Mouse (Mus musculus) neural tube, embryonic 13.5 days (tissue): ENCODE measurements around the gene Pde7b. TPM values are rescaled to one million over a fixed set of nuclear protein-coding genes. Genes with fewer than 3 reads are reported as not detected.

Experiments
- ATAC-seq: fragments of 200-750 bp; cut with Nextera tagmentation; 2 replicates; pipeline ENCODE4 v1.8.0; 2017; ENCODE audit warnings: low read depth, mild to moderate bottlenecking, moderate TSS enrichment, moderate library complexity
- H3K27ac ChIP-seq: fragments of 300-500 bp; sonication (generic); replicated peaks from 2 replicates; pipeline ENCODE4 v1.5.1; 2015; ENCODE audit warnings: moderate library complexity, mild to moderate bottlenecking, inconsistent platforms
- H3K27me3 ChIP-seq: fragments of 300-500 bp; sonication (generic); 2 replicates; pipeline ENCODE4 v1.6.1; 2015; ENCODE audit warnings: mild to moderate bottlenecking, inconsistent platforms
- H3K36me3 ChIP-seq: fragments of 300-500 bp; sonication (generic); 2 replicates; pipeline ENCODE4 v1.6.1; 2015; ENCODE audit warnings: mild to moderate bottlenecking, inconsistent platforms
- H3K4me1 ChIP-seq: fragments of 300-500 bp; sonication (generic); replicated peaks from 2 replicates; pipeline ENCODE4 v1.6.1; 2015; ENCODE audit warnings: inconsistent platforms
- H3K4me2 ChIP-seq: fragments of 300-500 bp; sonication (generic); 2 replicates; pipeline ENCODE4 v1.6.1; 2015; ENCODE audit warnings: inconsistent platforms, mild to moderate bottlenecking, moderate library complexity
- H3K4me3 ChIP-seq: fragments of 300-500 bp; sonication (generic); 2 replicates; pipeline ENCODE4 v1.5.1; 2015; ENCODE audit warnings: mild to moderate bottlenecking, inconsistent platforms
- H3K9ac ChIP-seq: fragments of 300-500 bp; sonication (generic); 2 replicates; pipeline ENCODE4 v1.6.1; 2015; ENCODE audit warnings: moderate library complexity, mild to moderate bottlenecking, inconsistent platforms
- H3K9me3 ChIP-seq: fragments of 300-500 bp; sonication (generic); 2 replicates; pipeline ENCODE4 v1.6.1; 2016; ENCODE audit warnings: inconsistent platforms
- WGBS: fragments of 180-500 bp; shearing (Covaris S2); methylation state at CpG from one replicate; pipeline ENCODE4 v1.1.7; 2015; 5-methylcytosine and 5-hydroxymethylcytosine counted together
- polyA plus RNA-seq: library from polyadenylated mRNA; unstranded; fragments of >200 nt; fragmentation: Nextera tagmentation; extraction: Ambion mirVana; gene quantifications from 2 replicates; pipeline ENCODE4 v1.2.1, GENCODE M21; 2015

Pde7b gene
- polyA plus RNA-seq, 1 experiment from 2014 or later, result 2.0 TPM

DNA sequence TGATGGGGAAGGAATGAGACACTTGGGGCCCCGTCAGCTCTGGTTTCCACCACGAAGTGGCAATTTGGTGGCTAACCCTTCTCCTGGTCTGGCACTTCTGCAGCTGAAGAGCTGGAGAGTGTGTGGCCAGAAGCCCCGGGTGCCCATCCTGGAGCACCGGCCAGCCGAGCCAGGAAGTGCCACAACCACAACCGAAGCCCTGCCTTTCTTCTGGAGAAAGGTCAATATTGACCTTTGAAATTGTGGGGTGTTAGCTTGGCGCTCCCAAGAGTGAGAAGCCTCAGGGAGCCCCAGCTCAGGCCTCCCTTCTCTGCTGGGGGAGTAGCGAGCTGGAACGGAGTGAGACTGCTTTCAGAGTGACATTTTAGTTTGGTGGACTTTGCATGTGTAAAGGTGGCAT is 250.8 kb downstream of the Pde7b start:
- 79% methylated on average over 9 of the region's 9 CpGs for WGBS
- Histone ChIP-seq H3K4me2 (no peak overlapping the region), H3K27ac (no peak overlapping the region), H3K27me3 (no peaks in the 10 kb centered on the region), H3K9me3 (no peaks in the 10 kb centered on the region), H3K4me3 (no peak overlapping the region), H3K9ac (no peak overlapping the region), H3K36me3 (no peaks in the 10 kb centered on the region), H3K4me1 (peaks cover 4% of the 10 kb centered on the region; the same call in 1 of the 2 replicates)
- ATAC-seq, result no peak

DNA sequence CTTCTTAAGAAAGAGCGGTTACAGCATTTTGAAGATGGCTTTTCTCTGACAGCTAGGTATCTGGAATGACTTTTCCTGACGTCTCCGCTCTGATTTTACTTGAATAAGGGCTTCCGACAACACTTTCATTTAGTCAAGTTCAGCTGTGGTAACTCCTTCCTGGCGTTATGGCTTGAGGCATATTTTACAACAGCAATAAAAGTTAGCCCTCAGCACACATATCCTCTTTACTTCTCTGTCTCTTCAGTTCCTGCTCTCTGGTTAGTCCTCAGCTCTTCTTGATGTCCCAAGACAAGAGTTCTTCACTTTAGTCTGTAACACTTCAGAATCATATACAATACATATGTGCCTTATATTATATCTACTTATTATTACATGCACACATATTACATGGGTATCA is 251.4 kb downstream of the Pde7b start:
- Histone ChIP-seq H3K4me1 (peaks cover 4% of the 10 kb centered on the region; the same call in 1 of the 2 replicates), H3K4me2 (no peak overlapping the region), H3K27ac (no peak overlapping the region), H3K9ac (no peak overlapping the region), H3K36me3 (no peaks in the 10 kb centered on the region), H3K9me3 (no peaks in the 10 kb centered on the region), H3K27me3 (no peaks in the 10 kb centered on the region), H3K4me3 (no peak overlapping the region)
- no peak for ATAC-seq
- WGBS, result 86% methylated on average over 5 of the region's 5 CpGs

DNA sequence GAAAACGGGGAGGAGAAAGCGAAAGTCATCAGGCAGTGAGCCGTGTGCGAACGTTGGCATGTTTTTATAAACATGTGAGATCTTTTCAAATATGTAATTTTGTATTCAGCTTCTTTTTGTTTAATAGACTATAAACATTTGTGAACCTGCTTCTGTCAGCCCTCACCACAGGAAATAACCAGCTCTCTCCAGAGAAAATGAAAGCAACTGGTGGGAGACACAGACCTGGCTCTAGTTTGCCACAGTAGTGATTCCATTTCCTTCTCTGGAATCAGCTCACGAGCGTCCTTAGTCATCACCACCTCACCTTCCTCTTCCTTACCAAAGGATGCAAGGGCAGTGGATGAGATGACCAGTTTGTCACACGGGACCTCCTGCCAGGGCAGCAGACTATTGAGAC is 252.9 kb downstream of the Pde7b start:
- Histone ChIP-seq H3K36me3 (no peaks in the 10 kb centered on the region), H3K9ac (no peak overlapping the region), H3K4me3 (no peak overlapping the region), H3K27me3 (no peaks in the 10 kb centered on the region), H3K27ac (no peak overlapping the region), H3K9me3 (no peaks in the 10 kb centered on the region), H3K4me1 (peaks cover 4% of the 10 kb centered on the region; the same call in 1 of the 2 replicates), H3K4me2 (no peak overlapping the region)
- no peak for ATAC-seq
- 90% methylated on average over 8 of the region's 8 CpGs for WGBS

DNA sequence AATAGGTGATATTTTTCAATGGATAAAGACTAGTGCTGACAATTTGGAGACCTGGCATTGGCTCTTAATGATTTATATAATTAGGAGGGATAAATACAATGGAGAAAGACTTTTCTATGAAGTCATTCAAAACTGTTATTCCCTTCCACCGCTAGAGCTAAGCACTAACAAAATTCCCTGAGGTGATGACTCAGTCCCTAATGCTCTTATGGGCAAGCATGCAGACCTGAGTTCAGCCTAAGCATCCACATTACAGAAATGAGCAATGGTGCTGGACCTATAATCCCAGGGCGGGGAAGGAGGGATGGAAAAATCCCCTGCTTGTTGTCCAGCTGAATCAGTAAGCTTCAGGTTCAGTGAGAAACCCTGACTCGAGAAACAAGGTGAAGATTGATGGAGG is 260.2 kb downstream of the Pde7b start:
- whole genome bisulfite sequencing, result 86% methylated on average over 3 of the region's 3 CpGs

DNA sequence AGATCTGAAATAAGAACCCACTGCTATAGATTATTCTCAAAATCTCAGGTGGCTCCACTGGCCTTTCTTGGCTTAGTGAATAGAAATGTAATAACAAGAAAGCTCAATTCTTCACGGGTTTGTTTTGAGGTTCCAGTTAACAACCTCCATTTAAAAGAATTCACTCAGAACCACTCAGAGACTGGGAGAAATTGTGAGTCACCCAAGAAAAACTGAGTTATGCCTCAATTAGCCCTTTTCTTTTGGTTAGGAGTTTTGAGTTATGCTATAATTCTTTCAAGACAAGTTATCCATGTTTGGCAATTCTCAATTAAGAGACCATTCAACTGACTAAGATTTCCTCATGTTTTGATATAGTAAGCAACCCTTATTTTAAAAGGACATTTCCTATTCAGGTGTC is 260.9 kb downstream of the Pde7b start:
- Histone ChIP-seq H3K9ac (no peak overlapping the region), H3K27ac (no peak overlapping the region), H3K4me3 (no peak overlapping the region), H3K27me3 (no peaks in the 10 kb centered on the region), H3K4me1 (no peaks in the 10 kb centered on the region), H3K9me3 (no peaks in the 10 kb centered on the region), H3K4me2 (no peak overlapping the region), H3K36me3 (no peaks in the 10 kb centered on the region)
- 88% methylated on average over 1 of the region's 1 CpGs for WGBS
- ATAC-seq, result no peak

More for the DNA sequence above, 260.2 kb downstream of the Pde7b start:
- Histone ChIP-seq H3K27ac (no peak overlapping the region), H3K9me3 (no peaks in the 10 kb centered on the region), H3K27me3 (no peaks in the 10 kb centered on the region), H3K36me3 (no peaks in the 10 kb centered on the region), H3K4me3 (no peak overlapping the region), H3K9ac (no peak overlapping the region), H3K4me1 (no peaks in the 10 kb centered on the region), H3K4me2 (no peak overlapping the region)
- no peak for ATAC-seq

DNA sequence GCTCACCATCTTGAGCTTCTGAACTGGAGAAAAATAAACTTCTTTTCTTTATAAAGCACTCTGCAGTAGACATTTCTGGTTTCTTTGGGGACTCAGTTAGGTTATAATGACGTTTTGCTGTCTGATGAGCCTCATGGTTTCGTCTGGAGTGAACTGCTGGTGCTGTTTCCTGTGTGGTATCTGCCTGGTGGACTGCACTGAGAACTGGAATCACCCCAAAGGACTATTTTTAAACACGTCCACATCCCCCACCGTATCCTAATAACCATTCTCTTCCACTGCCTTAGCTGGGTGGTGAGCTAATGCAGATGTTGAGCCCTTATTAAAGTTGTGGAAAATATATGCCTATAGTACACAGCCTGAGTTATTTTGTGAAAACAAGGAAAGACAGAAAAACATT is 262.3 kb downstream of the Pde7b start:
- Histone ChIP-seq H3K9ac (no peak overlapping the region), H3K4me2 (no peak overlapping the region), H3K4me3 (no peak overlapping the region), H3K4me1 (no peaks in the 10 kb centered on the region), H3K27ac (no peak overlapping the region), H3K36me3 (no peaks in the 10 kb centered on the region), H3K27me3 (no peaks in the 10 kb centered on the region), H3K9me3 (no peaks in the 10 kb centered on the region)
- no peak for ATAC-seq
- WGBS, result 83% methylated on average over 4 of the region's 4 CpGs

DNA sequence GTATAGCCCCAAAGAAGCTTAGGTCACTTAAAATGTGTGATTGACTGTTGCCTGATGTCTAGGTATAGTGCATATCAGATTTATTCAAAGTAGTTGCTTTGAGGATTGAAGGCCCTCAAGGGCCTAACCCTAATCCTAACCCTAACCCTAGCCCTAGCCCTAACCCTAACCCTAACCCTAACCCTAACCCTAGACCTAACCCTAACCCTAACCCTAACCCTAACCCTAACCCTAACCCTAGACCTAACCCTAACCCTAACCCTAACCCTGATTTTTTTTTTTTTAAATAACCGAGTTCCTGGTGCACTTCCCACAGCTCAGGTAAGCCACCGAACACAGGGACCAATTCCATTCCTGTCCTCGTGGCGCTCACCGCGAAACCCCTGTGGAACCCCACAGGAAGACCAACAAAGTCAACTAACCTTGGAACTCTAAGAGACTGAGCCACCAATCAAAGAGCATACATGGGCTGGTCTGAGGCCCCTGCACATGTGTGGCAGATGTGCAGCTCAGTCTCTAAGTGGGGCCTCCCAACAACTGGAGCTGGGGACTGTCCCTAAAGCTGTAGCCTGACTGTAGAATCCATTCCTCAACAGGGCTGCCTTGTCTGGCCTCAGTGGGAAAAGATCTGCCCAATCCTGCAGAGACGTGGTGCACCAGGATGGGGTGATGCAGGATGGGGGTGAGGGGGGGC is 265.1 kb downstream of the Pde7b start:
- WGBS, result 95% methylated on average over 7 of the region's 7 CpGs
- Histone ChIP-seq H3K9me3 (no peaks in the 10 kb centered on the region), H3K27me3 (no peaks in the 10 kb centered on the region), H3K36me3 (no peaks in the 10 kb centered on the region), H3K4me1 (no peaks in the 10 kb centered on the region), H3K27ac (no peak overlapping the region), H3K9ac (no peak overlapping the region), H3K4me3 (no peak overlapping the region), H3K4me2 (no peak overlapping the region)
- no peak for ATAC-seq

DNA sequence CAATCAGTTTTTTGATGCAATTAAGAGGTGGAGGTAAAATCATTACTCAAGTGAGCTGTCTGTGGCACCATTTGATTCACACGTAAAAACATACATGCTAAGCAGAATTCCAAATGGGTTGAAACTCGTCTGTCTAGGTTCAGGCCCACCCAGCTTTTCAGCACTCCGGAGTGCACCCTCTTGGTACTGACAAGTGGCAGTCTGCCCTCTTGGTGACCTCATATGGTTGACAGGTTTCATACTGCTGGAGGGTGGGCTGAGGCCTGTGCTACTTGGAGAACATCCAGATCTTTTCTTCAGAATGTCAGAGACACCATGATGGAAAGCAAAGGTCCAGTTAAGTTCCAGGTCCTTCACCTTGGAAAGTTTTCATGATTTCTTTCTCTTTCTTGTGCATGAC is 265.7 kb downstream of the Pde7b start:
- Histone ChIP-seq H3K4me1 (no peaks in the 10 kb centered on the region), H3K36me3 (no peaks in the 10 kb centered on the region), H3K9me3 (no peaks in the 10 kb centered on the region), H3K27ac (no peak overlapping the region), H3K4me3 (no peak overlapping the region), H3K27me3 (no peaks in the 10 kb centered on the region), H3K9ac (no peak overlapping the region), H3K4me2 (no peak overlapping the region)
- 81% methylated on average over 3 of the region's 3 CpGs for WGBS
- no peak for ATAC-seq

DNA sequence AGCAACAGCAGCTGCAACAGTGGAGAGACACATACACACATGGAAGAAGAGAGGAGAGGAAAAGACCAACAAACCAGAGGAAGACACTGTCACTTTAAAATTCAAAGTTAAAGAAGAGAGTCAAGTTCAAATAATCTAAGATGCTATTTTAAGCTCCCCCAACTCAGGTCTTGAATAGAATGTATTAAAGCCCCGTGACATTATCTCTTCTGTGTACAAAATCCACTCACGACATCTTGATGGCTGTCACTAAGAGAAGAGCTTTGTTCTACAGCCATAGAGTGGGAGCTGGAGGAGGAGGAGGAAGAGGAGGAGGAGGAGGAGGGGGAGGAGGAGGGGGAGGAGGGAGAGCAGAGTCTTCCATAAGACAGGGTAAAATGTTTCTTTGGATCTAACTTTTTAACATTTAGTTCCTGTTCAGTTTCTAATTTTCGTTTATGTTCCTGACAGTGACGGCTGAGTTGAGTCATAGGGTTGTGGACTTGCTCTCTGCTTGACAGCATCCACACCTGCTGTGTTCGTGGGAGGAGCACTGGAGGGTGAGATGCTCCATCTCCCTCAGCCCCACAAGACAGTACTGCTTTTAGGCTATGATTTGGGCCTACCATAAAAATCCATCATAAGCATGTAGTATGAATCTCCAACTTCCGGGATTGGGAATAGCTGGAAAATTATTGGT is 270.4 kb downstream of the Pde7b start:
- Histone ChIP-seq H3K9ac (no peak overlapping the region), H3K4me2 (no peak overlapping the region), H3K4me1 (no peaks in the 10 kb centered on the region), H3K27ac (no peak overlapping the region), H3K27me3 (no peaks in the 10 kb centered on the region), H3K4me3 (no peak overlapping the region), H3K9me3 (no peaks in the 10 kb centered on the region), H3K36me3 (no peaks in the 10 kb centered on the region)
- ATAC-seq, result no peak
- WGBS, result 77% methylated on average over 6 of the region's 6 CpGs

DNA sequence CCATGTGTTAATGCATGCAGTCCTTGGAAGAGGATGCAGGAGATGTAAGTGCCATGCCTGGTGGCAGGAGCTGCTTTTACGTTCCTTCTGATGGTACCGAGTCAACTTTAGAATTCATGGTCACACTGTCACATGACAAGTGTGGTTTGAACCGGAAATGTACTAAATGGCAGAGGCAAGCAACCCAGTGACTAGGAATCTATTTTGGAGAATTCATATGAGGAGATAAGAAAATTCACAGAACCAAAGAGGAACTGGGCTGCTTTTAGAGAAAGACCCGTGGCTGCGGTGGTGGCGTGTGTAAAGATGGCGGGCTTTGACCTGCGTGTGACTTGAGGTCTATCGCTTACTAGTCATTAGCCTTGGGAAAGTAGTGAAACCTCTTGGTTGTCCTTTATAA is 287.4 kb downstream of the Pde7b start:
- Histone ChIP-seq H3K9ac (no peak overlapping the region), H3K27me3 (no peaks in the 10 kb centered on the region), H3K36me3 (no peaks in the 10 kb centered on the region), H3K4me3 (no peak overlapping the region), H3K4me1 (no peaks in the 10 kb centered on the region), H3K4me2 (no peak overlapping the region), H3K9me3 (no peaks in the 10 kb centered on the region), H3K27ac (no peak overlapping the region)
- 92% methylated on average over 9 of the region's 9 CpGs for WGBS
- no peak for ATAC-seq

DNA sequence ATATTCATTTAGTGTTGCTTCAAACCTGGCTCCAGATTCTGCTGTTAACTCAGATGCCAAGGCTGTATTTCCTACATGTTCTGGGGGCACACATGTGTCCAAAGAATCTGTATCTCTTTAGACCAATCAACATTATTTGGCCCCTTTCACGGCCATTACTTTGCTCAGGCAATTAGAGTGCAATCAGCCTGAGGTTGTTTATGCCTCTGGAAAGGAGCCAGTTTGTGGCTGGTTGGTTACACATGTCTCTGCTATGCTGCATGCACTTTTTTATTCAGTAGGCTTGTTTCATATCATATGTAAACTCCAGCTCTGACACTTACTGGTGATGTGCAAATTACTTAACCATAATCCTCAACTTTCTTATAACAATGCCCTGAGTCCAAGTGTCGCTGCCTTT is 287.9 kb downstream of the Pde7b start:
- no peaks in the 10 kb centered on the region for H3K36me3 ChIP-seq
- 63% methylated on average over 2 of the region's 2 CpGs for WGBS
- H3K4me1 ChIP-seq, result no peaks in the 10 kb centered on the region
- ATAC-seq, result no peak
- no peaks in the 10 kb centered on the region for H3K27me3 ChIP-seq
- H3K9me3 ChIP-seq, result no peaks in the 10 kb centered on the region
- H3K4me2 ChIP-seq, result no peak overlapping the region
- no peak overlapping the region for H3K4me3 ChIP-seq
- H3K27ac ChIP-seq, result no peak overlapping the region
- no peak overlapping the region for H3K9ac ChIP-seq

DNA sequence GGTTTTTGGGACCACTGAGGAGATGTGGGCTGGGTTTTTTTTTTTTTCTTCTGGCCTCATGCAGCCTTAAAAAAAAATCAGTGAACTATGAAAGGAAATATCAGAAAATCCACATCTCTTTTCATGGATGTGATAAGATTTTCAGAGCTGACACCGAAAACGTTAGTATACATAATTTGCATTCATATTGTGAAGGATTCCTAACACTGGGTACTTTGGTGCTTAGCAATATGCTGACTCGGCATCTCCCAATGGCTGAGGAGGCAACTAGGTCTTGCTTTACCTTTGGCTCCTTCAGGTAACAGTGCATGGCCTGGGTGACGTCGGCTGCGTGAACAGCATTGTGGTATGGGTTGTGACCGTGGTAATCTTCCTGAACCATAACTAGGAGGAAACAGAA is 289.0 kb downstream of the Pde7b start:
- H3K4me3 ChIP-seq, result no peak overlapping the region
- no peak for ATAC-seq
- 94% methylated on average over 7 of the region's 7 CpGs for WGBS

DNA sequence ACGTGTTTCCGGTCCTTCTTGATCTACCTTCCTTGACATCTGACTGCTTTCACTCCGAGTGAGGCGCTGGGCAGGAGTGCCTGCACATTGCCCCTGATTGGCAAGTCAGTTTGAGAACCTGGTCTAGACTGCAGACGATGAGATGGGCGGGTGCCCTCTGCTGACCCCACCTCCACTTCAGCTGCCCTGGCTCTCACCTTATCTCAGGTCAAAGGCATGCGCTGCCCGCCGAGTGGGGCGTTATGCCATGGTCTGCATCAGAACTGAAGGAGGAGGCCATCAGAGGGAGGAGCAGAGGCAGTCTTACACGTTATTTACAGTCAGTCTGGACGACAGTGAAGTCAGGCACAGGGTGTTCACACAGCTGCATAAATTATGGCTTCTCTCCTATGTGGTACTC is 293.5 kb downstream of the Pde7b start:
- WGBS, result 71% methylated on average over 12 of the region's 12 CpGs
- no peak for ATAC-seq
- Histone ChIP-seq H3K27ac (no peak overlapping the region), H3K4me2 (no peak overlapping the region), H3K36me3 (no peaks in the 10 kb centered on the region), H3K4me1 (no peaks in the 10 kb centered on the region), H3K4me3 (no peak overlapping the region), H3K9ac (no peak overlapping the region), H3K9me3 (no peaks in the 10 kb centered on the region), H3K27me3 (no peaks in the 10 kb centered on the region)

More for the DNA sequence above, 289.0 kb downstream of the Pde7b start:
- Histone ChIP-seq H3K4me2 (no peak overlapping the region), H3K27me3 (no peaks in the 10 kb centered on the region), H3K4me1 (no peaks in the 10 kb centered on the region), H3K36me3 (no peaks in the 10 kb centered on the region), H3K27ac (no peak overlapping the region), H3K9ac (no peak overlapping the region), H3K9me3 (no peaks in the 10 kb centered on the region)
